Mouse (Mus musculus): ENCODE measurements around the gene Rab36.

Rab36 gene

GRCm38 (mm10) chr10:75036883-75037379 is at the start of gene Rab36:
Rab36 (plus strand) TSS chr10:75037058.
- in situ Hi-C loops (cut with MboI; ENCODE audit: low pct_unique_long_range_greater_than_20kb in 1 of 2, low sequenced_read_pairs in 2 of 2, unreplicated experiment in 1 of 2): no loop called here

- in situ Hi-C loops (cut with MboI; ENCODE audit: low pct_unique_long_range_greater_than_20kb in 1 of 2, low sequenced_read_pairs in 2 of 2, unreplicated experiment in 1 of 2): no loop called here
These were observed 49.0 kb upstream of the Rab36 start for GRCm38 (mm10) chr10:74987698-74988470.

GRCm38 (mm10) chr10:74989814-74990213 is 47.0 kb upstream of the Rab36 start:
- in situ Hi-C loops (cut with MboI; ENCODE audit: low pct_unique_long_range_greater_than_20kb in 1 of 2, low sequenced_read_pairs in 2 of 2, unreplicated experiment in 1 of 2): no loop called here

GRCm38 (mm10) chr10:74990584-74991322 is 46.1 kb upstream of the Rab36 start:
- in situ Hi-C loops (cut with MboI; ENCODE audit: low pct_unique_long_range_greater_than_20kb in 1 of 2, low sequenced_read_pairs in 2 of 2, unreplicated experiment in 1 of 2): no loop called here

- in situ Hi-C loops (cut with MboI; ENCODE audit: low pct_unique_long_range_greater_than_20kb in 1 of 2, low sequenced_read_pairs in 2 of 2, unreplicated experiment in 1 of 2): no loop called here
These were observed 42.0 kb upstream of the Rab36 start for GRCm38 (mm10) chr10:74994863-74995262.

GRCm38 (mm10) chr10:74995377-74995776 is 41.5 kb upstream of the Rab36 start:
- in situ Hi-C loops (cut with MboI; ENCODE audit: low pct_unique_long_range_greater_than_20kb in 1 of 2, low sequenced_read_pairs in 2 of 2, unreplicated experiment in 1 of 2): no loop called here

GRCm38 (mm10) chr10:75001391-75001790 is 35.5 kb upstream of the Rab36 start:
- in situ Hi-C loops (cut with MboI; ENCODE audit: low pct_unique_long_range_greater_than_20kb in 1 of 2, low sequenced_read_pairs in 2 of 2, unreplicated experiment in 1 of 2): no loop called here

GRCm38 (mm10) chr10:75004067-75004466 is 32.8 kb upstream of the Rab36 start:
- in situ Hi-C loops (cut with MboI; ENCODE audit: low pct_unique_long_range_greater_than_20kb in 1 of 2, low sequenced_read_pairs in 2 of 2, unreplicated experiment in 1 of 2): no loop called here

- in situ Hi-C loops (cut with MboI; ENCODE audit: low pct_unique_long_range_greater_than_20kb in 1 of 2, low sequenced_read_pairs in 2 of 2, unreplicated experiment in 1 of 2): no loop called here
These were observed 29.8 kb upstream of the Rab36 start for GRCm38 (mm10) chr10:75006889-75007662.

- in situ Hi-C loops (cut with MboI; ENCODE audit: low pct_unique_long_range_greater_than_20kb in 1 of 2, low sequenced_read_pairs in 2 of 2, unreplicated experiment in 1 of 2): no loop called here
These were observed 26.2 kb upstream of the Rab36 start for GRCm38 (mm10) chr10:75010704-75011103.

GRCm38 (mm10) chr10:75015465-75015864 is 21.4 kb upstream of the Rab36 start:
- in situ Hi-C loops (cut with MboI; ENCODE audit: low pct_unique_long_range_greater_than_20kb in 1 of 2, low sequenced_read_pairs in 2 of 2, unreplicated experiment in 1 of 2): no loop called here

- in situ Hi-C loops (cut with MboI; ENCODE audit: low pct_unique_long_range_greater_than_20kb in 1 of 2, low sequenced_read_pairs in 2 of 2, unreplicated experiment in 1 of 2): no loop called here
These were observed 20.4 kb upstream of the Rab36 start for GRCm38 (mm10) chr10:75016481-75016880.

GRCm38 (mm10) chr10:75020271-75020670 is 16.6 kb upstream of the Rab36 start:
- in situ Hi-C loops (cut with MboI; ENCODE audit: low pct_unique_long_range_greater_than_20kb in 1 of 2, low sequenced_read_pairs in 2 of 2, unreplicated experiment in 1 of 2): loop anchor here (10.0 kb wide), 1 partner anchor 85 kb away; no protein-coding TSS in a partner anchor

GRCm38 (mm10) chr10:75021138-75021537 is 15.7 kb upstream of the Rab36 start:
- in situ Hi-C loops (cut with MboI; ENCODE audit: low pct_unique_long_range_greater_than_20kb in 1 of 2, low sequenced_read_pairs in 2 of 2, unreplicated experiment in 1 of 2): loop anchor here (10.0 kb wide), 1 partner anchor 86 kb away; no protein-coding TSS in a partner anchor

- in situ Hi-C loops (cut with MboI; ENCODE audit: low pct_unique_long_range_greater_than_20kb in 1 of 2, low sequenced_read_pairs in 2 of 2, unreplicated experiment in 1 of 2): loop anchor here (10.0 kb wide), 1 partner anchor 92 kb away; no protein-coding TSS in a partner anchor
These were observed 10.4 kb upstream of the Rab36 start for GRCm38 (mm10) chr10:75026491-75026890.

- in situ Hi-C loops (cut with MboI; ENCODE audit: low pct_unique_long_range_greater_than_20kb in 1 of 2, low sequenced_read_pairs in 2 of 2, unreplicated experiment in 1 of 2): loop anchor here (10.0 kb wide), 1 partner anchor 94 kb away; no protein-coding TSS in a partner anchor
These were observed 8.1 kb upstream of the Rab36 start for GRCm38 (mm10) chr10:75028743-75029142.

- in situ Hi-C loops (cut with MboI; ENCODE audit: low pct_unique_long_range_greater_than_20kb in 1 of 2, low sequenced_read_pairs in 2 of 2, unreplicated experiment in 1 of 2): loop anchor here (10.0 kb wide), 1 partner anchor 95 kb away; no protein-coding TSS in a partner anchor
These were observed 7.2 kb upstream of the Rab36 start for GRCm38 (mm10) chr10:75029677-75030076.

GRCm38 (mm10) chr10:75030234-75030633 is 6.6 kb upstream of the Rab36 start:
- in situ Hi-C loops (cut with MboI; ENCODE audit: low pct_unique_long_range_greater_than_20kb in 1 of 2, low sequenced_read_pairs in 2 of 2, unreplicated experiment in 1 of 2): no loop called here
